Mouse (Mus musculus): ENCODE measurements around the gene Sae1. TPM values are rescaled to one million over a fixed set of nuclear protein-coding genes. Genes with fewer than 3 reads are reported as not detected.

Sae1 gene
- 104 TPM for polyA plus RNA-seq (2017; shearing (Covaris generic))

DNA sequence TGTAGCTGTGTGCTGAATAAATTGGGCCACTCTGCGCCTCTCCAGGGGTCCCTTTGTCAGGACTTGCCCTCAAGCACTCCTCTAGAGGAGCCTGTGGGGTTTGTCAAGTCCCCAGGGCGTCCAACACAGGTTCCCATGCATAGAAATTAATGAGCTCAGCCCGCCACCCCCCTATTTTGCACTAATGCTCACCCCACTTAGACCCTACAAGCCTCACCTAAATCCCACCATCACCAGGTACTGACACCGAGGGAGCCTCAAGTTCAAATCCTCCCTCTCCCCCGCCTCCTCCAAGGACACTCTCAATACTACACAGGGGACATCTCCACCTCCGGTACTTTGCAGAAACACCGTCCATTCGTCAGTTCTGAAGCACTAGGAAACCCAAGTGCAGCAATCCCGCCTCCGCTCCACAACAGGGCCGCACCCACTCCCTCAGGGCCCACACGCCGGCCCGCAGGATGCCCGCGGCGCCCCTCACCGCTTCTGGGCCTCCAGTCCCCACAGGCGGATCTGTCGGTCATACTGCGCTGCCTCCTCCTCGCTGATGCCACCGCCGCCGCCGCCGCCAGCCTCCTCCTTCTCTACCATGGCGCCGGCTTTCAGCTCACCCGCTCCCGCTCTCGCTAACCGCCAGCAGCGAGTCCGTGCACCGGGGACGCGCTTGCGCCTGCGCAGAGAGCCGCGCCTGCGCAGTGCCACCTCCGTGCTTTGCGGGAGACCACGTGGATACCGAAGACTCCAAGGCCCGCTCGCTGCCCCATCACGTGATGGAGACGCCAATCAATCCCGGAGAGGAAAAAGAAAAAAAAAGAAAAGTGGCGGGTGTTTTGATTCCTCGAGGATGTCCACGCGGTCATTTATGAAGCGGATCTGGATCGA is at the start of gene Sae1:
Gene Sae1 (minus strand): TSS at position 647 of the 882 bp plus-strand sequence.

DNA sequence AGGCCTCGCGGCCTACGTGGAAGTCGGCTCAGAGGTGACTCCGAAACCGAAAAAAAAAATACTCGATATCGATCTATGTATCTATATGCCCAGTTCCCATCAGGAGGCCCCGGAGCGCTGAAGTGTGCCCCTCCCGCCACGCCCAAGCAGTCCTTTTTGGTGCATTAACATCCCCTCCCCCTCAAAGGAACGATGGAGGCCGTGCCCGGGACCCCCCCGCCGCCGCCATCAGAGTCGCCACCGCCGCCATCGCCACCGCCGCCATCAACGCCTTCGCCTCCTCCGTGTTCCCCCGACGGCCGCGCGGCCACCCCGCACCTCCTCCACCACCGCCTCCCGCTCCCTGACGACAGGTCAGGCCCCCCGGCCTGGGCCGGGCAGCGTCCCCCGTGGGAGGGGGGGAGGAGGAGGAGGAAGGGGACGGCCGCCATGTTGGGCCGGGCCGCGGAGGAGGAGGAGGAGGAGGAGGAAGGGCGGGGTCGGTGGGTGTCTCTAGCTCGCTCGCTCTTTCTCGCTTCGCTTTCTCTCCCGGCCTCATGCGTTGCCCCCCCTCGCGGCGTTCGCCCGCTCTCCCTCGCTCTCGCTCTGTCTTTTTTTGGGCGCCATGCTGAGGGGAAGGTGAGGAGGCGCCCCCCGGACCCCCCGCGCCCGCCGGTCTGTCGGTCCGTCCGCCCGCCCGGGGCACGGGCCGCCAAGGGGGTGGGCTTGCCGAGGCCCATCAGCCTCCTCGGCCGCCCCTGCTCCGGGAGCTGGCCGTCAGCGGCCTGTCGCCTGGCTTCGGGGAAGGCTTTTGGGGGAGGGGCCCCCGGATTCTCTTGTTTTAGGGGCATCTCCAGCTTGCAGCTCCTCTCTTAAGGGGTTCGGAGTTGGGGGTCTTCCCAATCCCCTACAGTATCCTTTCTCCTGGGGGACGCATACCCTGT is 13.3 kb upstream of the Sae1 start, which contains the start of gene Zc3h4:
Gene Zc3h4 (plus strand): TSS at position 222 of the 923 bp plus-strand sequence.

GRCm38 (mm10) chr7:16308093-16308492 is 79.5 kb downstream of the Sae1 start, which contains the start of gene Bbc3:
TSS of gene Bbc3 (plus strand) at chr7:16308393.

DNA sequence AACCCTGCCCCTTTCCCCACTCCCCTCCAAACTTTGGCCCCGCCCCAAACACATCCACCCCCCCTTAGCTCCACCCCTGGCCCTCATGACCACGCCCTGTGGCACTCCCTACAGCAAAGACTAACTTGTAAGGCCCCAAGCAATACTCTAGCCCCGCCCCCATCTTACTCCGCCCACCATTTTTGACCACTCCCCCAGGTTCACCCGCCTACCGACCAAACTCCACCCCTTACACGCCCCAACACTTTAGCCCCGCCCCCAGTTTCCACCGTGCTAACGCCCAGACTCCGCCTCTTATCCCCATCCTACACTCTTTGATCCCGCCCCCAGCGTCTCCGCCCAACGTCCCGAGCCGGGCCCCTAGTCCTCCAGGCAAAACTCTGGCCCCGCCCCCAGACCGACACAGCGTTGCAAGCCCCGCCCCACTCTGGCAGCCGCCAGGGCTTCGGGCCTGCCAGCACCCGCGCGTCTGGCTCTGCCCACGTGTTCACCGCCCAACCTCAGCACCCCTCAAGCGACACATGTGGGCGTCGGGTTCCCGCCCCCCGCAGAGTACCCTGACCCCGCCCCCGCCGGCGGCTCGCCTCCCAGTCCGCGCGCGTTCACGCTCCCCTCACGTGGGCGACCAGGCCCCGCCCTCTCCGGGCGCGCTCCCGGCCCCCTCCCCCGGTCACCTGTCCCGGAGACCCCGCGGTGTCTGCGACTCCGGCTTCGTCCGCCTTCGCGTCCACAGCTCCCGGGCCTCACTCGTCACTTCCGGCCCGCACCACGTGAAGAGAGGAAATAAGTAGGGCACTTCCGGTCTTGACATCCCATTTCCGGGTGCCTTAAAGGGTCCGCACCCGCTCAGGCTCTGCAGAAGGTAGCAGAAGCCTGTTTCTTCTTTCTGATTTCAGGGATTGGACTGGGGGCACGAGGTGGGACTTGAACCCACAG is 101.3 kb downstream of the Sae1 start, which contains the start of gene Ccdc9:
Gene Ccdc9 (minus strand): TSS at position 770 of the 936 bp plus-strand sequence.

GRCm38 (mm10) chr7:16273081-16273765 is 114.4 kb downstream of the Sae1 start, which contains the start of gene Inafm1:
TSS of gene Inafm1 (minus strand) at chr7:16273617.

Other genes starting within 250 kb of the Sae1 start
- gene Meis3, start 212.7 kb downstream of the Sae1 start, polyA plus RNA-seq (2017; shearing (Covaris generic)), result 44.3 TPM
- 18.6 TPM for gene Dhx34, start 165.8 kb downstream of the Sae1 start, polyA plus RNA-seq (2017; shearing (Covaris generic))
- gene C5ar2, start 143.7 kb downstream of the Sae1 start, polyA plus RNA-seq (2017; shearing (Covaris generic)), result not detected
- not detected for gene C5ar1, start 128.3 kb downstream of the Sae1 start, polyA plus RNA-seq (2017; shearing (Covaris generic))
- 2.8 TPM for gene Inafm1, start 114.2 kb downstream of the Sae1 start, polyA plus RNA-seq (2017; shearing (Covaris generic))
- gene Ccdc9, start 101.0 kb downstream of the Sae1 start, polyA plus RNA-seq (2017; shearing (Covaris generic)), result 97.9 TPM
- 74.6 TPM for gene Bbc3, start 79.4 kb downstream of the Sae1 start, polyA plus RNA-seq (2017; shearing (Covaris generic))
- gene Zc3h4, start 13.1 kb upstream of the Sae1 start, polyA plus RNA-seq (2017; shearing (Covaris generic)), result 16.5 TPM
- 74.5 TPM for gene Tmem160, start 65.0 kb upstream of the Sae1 start, polyA plus RNA-seq (2017; shearing (Covaris generic))
- 0.27 TPM for gene Npas1, start 89.9 kb upstream of the Sae1 start, polyA plus RNA-seq (2017; shearing (Covaris generic))
- 4.8 TPM for gene Arhgap35, start 227.2 kb upstream of the Sae1 start, polyA plus RNA-seq (2017; shearing (Covaris generic))